Mouse (Mus musculus): ENCODE measurements around the gene Deaf1.

The Deaf1 gene

GRCm38 (mm10) chr7:141327469-141328372 is at the start of gene Deaf1, which contains the start of gene Tmem80:
TSS of gene Deaf1 (minus strand) at chr7:141327690.
TSS of gene Tmem80 (plus strand) at chr7:141327739.
- peak; percentile 99 to 100 for DNase-seq (ENCODE audit: low spot score in 2 of 2)

GRCm38 (mm10) chr7:141374399-141374798 is 46.9 kb upstream of the Deaf1 start:
- DNase-seq (ENCODE audit: low spot score in 2 of 2): no peak

GRCm38 (mm10) chr7:141373611-141374010 is 46.1 kb upstream of the Deaf1 start:
- DNase-seq (ENCODE audit: low spot score in 2 of 2): no peak

GRCm38 (mm10) chr7:141371942-141372595 is 44.6 kb upstream of the Deaf1 start:
- DNase-seq (ENCODE audit: low spot score in 2 of 2): no peak

- no peak for DNase-seq (ENCODE audit: low spot score in 2 of 2)
Observed at GRCm38 (mm10) chr7:141369918-141370317, 42.4 kb upstream of the Deaf1 start.

- DNase-seq (ENCODE audit: low spot score in 2 of 2): no peak
Observed at GRCm38 (mm10) chr7:141367358-141367757, 39.9 kb upstream of the Deaf1 start.

- no peak for DNase-seq (ENCODE audit: low spot score in 2 of 2)
Observed at GRCm38 (mm10) chr7:141365049-141365445, 37.6 kb upstream of the Deaf1 start.

- no peak for DNase-seq (ENCODE audit: low spot score in 2 of 2)
Observed at GRCm38 (mm10) chr7:141364349-141365048, 37.0 kb upstream of the Deaf1 start.

- DNase-seq (ENCODE audit: low spot score in 2 of 2): no peak
Observed at GRCm38 (mm10) chr7:141363752-141364125, 36.2 kb upstream of the Deaf1 start.

- DNase-seq (ENCODE audit: low spot score in 2 of 2): peak in 1 of 2 experiments; percentile 77
Observed at GRCm38 (mm10) chr7:141363106-141363751, 35.7 kb upstream of the Deaf1 start.

GRCm38 (mm10) chr7:141361510-141361909 is 34.0 kb upstream of the Deaf1 start:
- DNase-seq (ENCODE audit: low spot score in 2 of 2): no peak

- DNase-seq (ENCODE audit: low spot score in 2 of 2): no peak
Observed at GRCm38 (mm10) chr7:141356971-141357370, 29.5 kb upstream of the Deaf1 start.

- DNase-seq (ENCODE audit: low spot score in 2 of 2): peak in 1 of 2 experiments; percentile 65
Observed at GRCm38 (mm10) chr7:141355626-141356326, 28.3 kb upstream of the Deaf1 start.

- no peak for DNase-seq (ENCODE audit: low spot score in 2 of 2)
Observed at GRCm38 (mm10) chr7:141355051-141355450, 27.6 kb upstream of the Deaf1 start.

GRCm38 (mm10) chr7:141351061-141351460 is 23.6 kb upstream of the Deaf1 start:
- DNase-seq (ENCODE audit: low spot score in 2 of 2): no peak

- no peak for DNase-seq (ENCODE audit: low spot score in 2 of 2)
Observed at GRCm38 (mm10) chr7:141344787-141345186, 17.3 kb upstream of the Deaf1 start.

- DNase-seq (ENCODE audit: low spot score in 2 of 2): no peak
Observed at GRCm38 (mm10) chr7:141343696-141344095, 16.2 kb upstream of the Deaf1 start.

GRCm38 (mm10) chr7:141343230-141343629 is 15.7 kb upstream of the Deaf1 start:
- no peak for DNase-seq (ENCODE audit: low spot score in 2 of 2)

GRCm38 (mm10) chr7:141341689-141342226 is 14.3 kb upstream of the Deaf1 start:
- DNase-seq (ENCODE audit: low spot score in 2 of 2): no peak

GRCm38 (mm10) chr7:141340476-141340875 is 13.0 kb upstream of the Deaf1 start:
- no peak for DNase-seq (ENCODE audit: low spot score in 2 of 2)

GRCm38 (mm10) chr7:141340023-141340422 is 12.5 kb upstream of the Deaf1 start:
- DNase-seq (ENCODE audit: low spot score in 2 of 2): no peak
